Mouse (Mus musculus) c-Kit-positive CD71-positive TER-119-positive erythroid progenitor cells, embryonic 14.5 days (primary cell): ENCODE measurements around the gene Mllt1.

Experiments
- DNase-seq: peaks from one replicate; pipeline ENCODE4 v3.0.0-alpha.2; 2013; ENCODE audit warnings: low spot score

The Mllt1 gene

DNA sequence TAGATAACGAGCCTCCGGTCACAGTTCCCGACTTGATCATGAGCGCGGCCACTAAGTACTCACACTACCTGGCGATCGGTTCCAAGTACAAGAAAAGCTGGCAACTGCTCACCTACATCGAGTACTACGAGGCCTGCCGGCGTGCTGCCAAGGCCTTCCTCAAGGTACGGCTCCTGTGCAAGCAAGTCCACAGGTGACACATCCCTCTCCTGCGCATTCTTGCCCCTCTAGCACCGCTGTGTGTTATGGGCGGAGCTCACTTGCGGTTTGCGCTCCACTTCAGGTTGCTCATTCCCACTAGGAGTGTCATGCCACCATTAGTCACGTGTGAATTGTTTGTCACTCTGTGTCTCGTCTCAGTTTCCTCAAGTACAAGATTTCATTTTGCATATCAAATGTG, 57.8 kb downstream of the Mllt1 start:
- no peak for DNase-seq

DNA sequence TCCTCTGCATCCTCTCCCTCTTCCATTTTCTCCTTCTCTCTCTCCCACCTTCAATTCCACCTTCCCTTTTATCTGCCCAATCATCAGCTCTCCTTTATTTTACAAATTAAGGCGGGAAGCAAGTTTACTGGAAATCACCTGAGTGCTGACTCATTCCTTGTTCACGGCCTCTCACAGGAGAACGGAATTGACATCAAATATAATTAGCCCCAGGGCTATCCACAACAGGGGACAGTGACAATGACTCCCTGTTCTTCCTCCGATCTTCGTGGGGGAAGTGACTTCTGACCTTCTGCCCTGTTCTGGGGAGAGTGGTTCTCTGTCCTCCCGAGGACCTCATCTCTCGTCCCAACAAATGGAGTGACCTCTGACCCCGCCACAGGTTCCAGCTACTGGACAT, 58.2 kb downstream of the Mllt1 start:
- DNase-seq = no peak

DNA sequence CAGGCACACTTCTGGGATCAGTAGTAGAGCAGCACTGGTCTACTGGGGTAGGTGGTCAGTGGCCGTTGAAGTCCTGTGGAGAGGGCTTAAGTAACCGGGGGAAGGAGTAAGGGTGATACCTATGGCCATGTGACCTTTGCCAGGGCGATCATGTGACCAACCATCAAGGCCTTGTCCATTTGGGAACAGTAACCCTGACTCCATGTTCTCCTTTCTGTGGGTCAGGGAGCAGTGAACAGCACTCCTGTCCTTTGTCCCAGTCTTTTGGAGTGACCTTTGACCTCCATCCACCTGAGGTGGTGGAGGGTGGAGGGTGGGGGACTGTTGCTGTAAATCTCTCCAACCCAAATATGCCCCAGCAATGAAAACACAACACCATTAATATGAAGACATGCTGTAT, 58.8 kb downstream of the Mllt1 start:
- DNase-seq = no peak

DNA sequence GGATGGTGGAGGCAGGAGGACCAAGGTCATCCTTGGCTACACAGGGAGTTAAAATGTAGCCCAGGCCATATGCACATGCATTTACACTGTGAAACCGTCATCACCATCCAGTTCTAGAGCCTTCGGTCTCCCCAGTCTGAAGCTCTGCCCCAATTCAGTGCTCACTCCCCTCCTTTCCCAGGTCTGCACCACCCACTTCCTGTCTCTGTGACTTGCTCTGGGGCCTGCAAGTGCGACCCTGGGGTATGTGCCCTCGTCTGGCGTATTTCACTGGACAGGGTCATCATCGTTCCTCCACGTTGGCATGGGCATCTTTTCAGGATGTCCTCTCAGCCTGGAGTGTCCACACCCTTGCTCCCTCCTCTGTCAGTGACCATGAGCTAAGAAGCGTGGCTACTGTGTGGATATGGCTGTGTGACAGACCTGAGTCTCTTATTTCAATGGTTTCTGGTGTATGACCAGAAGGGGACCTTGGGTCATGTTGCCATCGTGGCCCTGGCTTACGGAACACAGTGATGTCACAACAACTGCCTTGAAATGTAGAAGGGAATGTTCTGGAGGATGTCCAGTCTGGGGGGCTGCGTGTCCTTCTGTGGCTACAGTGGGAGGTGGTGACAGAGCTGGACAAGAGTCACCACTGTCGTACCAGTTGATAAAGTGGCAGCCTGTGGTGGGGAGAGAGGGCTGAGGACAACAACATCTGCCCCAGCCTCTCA, 60.1 kb downstream of the Mllt1 start, which contains the start of gene 1700061G19Rik:
TSS of gene 1700061G19Rik (plus strand) at position 542 of the 716 bp plus-strand sequence.
- DNase-seq = no peak

DNA sequence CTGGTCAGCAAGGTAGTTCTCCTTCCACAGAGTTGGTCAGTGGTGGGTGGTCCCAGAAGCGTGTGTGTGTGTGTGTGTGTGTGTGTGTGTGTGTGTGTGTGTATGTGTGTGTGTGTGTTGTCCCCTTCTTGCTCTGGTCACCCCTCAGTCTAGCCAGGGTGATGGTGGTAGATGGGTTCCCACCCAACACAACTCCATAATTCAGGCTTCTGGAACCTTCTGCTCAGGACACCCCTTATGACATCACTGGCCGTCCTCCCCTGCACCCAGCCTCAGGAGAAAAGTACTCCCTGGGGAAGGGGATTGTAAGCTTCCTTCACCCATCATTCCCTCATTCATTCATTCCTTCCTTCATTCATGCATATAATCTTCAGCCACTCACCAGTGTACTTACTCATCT, 61.0 kb downstream of the Mllt1 start, which contains the start of gene Acsbg2:
TSS of gene Acsbg2 (minus strand) at position 211 of the 400 bp plus-strand sequence.
- no peak for DNase-seq

DNA sequence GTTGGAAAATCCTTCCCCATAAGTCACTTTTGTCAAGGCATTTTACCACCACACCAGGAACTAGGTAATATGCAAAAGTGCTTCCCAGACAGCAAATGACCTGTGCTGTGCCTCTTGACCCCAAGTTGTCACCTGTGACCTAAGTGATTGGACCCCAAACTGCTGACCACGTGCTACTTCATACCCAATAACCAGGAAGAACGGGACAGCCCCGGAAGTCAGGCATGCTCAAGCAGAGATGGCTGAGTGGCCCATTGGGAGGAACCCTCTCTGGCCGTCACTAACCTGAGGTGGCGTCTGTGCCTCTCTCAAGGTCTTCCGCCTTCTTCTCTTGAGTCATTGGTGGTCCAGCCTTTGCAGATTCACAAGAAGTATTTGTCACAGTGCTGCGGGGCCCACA, 62.7 kb downstream of the Mllt1 start:
- no peak for DNase-seq

DNA sequence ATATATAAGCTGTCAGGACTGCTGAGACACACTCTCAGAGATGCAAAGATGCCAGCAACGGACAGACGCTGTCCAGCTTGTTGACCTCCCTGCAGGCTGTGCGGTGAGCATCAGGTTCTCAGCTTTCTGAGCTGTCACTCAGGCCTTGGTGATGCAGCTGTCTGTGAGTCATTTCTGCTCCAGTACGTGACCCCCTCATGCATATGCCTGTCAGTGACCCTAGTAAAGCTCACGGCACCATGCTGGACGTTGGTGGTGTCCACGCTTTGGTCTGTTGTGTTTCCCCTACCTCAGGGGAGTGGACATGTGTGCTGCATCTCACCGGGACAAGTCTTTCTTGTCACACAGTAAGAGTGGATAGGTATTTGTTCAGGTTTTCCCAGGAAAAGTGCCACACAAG, 63.4 kb downstream of the Mllt1 start:
- DNase-seq = no peak

DNA sequence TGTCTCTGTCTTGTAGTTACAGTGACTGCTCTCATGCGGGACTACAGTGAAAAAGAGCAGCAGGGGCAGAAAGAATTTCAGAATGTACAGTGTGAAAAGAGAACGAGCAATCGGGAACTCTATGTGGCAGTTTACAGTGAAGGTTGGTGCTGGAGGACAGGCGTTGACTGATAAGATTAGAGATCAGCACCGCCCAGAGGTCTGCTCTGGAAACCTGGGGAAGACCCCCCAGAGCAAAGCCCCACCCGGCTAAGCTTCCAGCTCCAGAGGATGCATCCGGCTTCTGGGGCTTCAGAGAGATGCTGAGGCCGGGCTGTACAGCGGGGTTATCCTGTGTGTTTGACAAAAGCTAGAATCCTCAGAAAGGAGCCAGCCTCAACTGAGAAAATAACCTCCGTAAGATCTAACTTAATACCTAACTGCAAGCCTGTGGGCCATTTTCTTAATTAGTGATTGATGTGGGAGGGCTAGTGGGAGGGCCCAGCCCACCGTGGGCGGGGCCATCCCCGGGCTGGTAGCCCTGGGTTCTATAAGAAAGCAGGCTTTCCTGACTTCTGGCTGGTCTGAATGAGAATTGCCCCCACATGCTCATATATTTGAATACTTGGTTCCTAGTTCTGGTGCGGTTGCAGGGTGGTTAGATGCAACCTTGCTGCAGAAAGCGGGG, 64.8 kb downstream of the Mllt1 start:
- no peak for DNase-seq

DNA sequence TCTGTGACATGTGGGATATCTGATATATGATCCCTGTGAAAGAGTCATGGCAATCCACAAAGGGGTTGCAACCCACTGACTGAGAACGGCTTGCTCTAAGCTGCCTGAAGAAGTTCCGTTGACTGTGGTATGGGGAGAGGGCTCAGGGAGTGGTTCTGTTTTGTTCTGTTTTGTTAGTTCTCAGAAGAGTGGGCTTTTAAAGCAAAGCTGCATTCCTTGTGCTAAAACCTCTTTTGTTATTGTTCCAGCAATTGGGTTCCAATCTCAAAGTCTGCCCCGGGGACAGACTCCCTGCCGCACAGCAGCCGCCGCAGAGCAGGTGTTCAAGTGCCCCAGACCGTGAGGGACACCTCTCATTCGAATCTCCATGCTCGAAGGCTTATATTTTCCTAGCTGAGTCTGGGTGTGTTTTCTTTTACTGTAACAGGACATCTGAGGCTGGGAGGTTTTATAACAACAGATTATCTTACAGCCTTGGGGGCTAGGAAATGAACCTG, 65.7 kb downstream of the Mllt1 start:
- DNase-seq = no peak

DNA sequence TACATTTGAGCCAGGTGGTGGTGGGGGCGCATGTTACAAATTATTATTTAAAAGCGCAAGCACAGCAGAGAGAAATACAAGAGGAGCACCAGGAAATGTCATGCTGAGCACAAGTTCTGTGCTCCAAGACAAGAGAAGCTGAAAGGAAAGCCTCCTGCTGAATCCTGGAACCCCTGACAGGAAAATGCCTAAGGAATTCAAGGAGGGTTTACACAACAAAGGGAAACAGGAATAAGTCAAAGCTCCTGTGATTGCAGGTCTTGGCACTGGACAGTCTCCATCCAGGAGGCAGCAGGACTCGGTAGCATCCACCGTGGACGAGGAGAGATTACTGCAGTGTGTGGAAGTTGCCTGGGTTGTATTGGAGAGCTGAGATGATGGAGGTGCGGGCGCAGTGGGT, 69.1 kb downstream of the Mllt1 start:
- no peak for DNase-seq

DNA sequence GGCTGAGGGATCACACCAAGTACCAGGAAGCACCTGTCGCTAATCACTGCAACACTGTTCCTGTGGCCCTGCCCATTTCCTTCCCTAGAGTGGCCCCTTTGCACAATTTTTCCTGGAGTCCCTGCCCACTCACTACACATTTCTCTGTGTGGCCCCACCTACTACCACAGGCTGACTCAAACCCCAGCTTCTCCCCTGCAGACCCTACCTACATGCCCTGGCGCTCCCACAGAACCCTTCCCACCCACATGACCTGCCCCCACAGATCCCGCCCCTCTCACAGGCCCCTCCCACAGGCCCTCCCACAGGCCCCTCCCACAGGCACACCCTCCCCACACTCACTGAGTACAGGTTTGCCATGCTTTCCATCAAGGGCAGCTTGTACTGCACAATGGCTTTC, 74.0 kb downstream of the Mllt1 start:
- DNase-seq = peak; percentile 24

DNA sequence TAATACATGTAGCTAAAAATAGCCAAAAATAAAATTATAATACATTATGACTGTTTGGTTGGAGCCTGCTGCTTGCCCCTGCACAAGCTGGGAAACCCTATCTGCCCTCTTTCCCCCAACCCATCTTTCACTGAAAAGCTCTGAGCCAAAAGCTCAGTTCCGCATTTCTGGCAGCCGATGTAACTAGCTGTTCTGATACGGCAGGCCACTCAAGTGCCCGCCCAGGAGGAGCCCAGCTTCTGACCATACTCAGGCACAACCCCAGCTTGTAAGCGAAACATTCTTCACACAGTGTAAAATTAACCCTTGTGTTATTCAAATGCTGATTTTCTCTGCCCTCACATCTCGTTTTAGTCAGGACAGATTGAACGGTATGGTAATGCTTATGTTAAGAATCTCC, 76.3 kb downstream of the Mllt1 start:
- no peak for DNase-seq

DNA sequence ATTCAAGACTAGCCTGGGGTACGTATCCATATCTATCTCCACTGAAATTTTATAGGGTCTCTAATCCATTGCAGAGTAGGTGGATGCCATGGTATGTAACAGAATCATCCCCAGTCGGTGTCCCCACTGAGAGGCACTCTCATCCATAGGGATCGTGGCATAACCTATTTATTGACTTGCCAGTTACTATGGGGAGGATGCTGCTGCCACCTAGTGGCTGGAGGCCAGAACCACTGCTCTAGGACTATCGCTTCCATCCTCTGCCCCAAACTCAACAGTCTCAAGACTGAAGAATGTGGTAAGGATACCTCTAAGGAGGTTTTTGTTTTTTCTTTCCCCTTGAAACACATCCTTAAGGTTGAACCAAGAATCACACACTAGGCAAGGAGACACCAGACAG, 77.0 kb downstream of the Mllt1 start:
- DNase-seq = peak; percentile 78

DNA sequence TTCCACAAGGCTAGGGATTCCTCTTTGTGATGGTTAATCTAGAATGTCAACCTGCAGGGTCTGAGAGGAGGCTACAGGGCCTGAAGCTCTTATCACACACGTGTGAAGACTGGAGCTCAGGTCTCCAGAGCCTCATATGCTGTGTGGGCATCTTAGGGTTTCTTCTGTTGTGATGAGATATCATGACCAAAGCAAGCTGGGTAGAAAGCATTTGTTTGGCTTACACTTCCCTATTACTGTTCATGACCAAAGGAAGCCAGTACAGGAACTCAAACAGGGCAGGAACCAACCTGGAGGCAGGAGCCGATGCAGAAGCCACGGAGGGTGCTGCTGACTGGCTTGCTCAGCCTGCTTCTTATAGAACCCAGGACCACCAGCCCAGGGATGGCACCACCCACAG, 79.8 kb downstream of the Mllt1 start:
- DNase-seq = no peak

DNA sequence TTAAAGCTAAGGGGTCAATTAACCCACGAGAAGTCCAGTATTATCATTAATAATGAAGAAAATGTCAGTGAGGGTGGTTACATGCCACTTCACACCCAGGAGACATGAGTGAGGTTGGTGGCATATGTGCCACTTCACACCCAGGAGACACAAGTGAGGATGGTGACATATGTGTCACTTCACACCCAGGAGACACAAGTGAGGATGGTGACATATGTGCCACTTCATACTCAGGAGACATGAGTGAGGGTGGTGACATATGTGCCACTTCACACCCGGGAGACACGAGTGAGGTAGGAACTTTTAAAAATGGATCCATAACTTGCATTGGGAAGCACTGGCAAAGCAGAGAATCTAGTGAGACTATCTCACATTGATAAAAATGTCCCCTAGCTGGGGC, 84.0 kb downstream of the Mllt1 start:
- DNase-seq = no peak

DNA sequence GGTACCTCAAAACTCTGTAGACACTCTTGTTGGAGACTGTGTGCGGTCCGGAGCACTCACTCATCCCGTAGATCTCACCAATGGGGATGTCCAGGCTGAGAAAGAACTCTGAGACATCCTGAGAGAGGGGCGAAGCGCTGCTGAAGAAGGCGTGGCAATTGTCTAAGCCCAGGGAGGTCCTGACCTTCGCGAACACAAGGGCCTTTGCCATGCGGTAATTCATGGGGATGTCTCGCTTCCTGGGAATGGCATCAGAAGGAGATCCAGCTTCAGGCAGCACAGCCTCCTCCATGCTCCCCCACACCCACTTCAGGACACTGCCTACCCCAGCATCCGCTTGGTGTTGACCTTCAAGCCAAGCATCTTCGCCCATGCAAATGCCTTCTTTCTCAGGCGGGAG, 85.5 kb downstream of the Mllt1 start:
- DNase-seq = no peak

DNA sequence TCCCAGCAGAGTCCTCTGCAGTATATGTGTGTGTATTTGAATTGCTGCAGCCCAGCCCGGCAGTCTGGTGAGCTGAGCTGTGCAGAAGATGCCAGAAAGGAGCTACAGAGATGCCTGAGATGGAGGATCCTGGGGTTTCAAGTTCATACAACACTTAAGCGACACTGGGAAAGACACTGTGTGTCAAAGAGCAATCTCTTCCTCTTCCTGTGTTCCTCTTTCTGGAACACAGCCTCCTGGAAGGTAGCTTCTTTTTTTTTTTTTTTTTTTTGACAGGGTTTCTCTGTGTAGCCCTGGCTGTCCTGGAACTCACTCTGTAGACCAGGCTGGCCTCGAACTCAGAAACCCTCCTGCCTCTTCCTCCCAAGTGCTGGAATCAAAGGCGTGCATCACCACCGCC, 86.4 kb downstream of the Mllt1 start:
- no peak for DNase-seq

DNA sequence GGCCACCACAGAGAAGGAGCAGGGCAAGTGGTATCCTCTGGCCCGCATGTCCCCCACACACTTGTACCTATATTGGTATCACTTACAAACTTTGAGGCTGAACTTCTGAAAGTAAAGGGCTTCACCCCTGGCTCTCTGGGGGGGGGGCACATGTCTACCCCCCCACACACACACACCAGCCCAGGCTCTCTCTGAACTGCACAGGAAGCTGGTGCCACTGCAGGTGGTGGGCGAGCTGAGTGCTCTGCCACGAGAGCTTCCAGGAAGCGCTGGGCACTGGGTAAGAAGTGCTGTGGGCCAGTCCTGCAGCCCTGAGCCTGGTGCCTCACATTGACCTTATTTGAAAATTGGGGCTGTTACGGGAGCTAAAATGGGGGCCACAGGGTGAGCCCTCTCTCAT, 91.5 kb downstream of the Mllt1 start:
- DNase-seq = no peak
